Mouse (Mus musculus): Measurements from ENCODE around the gene Smo. TPM values are rescaled to one million over a fixed set of nuclear protein-coding genes. Genes with fewer than 3 reads are reported as not detected.
A peak's percentile ranks its signal among the peaks of the same experiment; 100 is the strongest.
"Not testable (repeated sequence)": the region's sequence is repeated elsewhere in the genome, so short reads cannot be mapped to it uniquely, and the experiment has no call there.

Smo gene
- total RNA-seq, 2 experiments from 2014 or later = 11.0 to 14.4 TPM

DNA sequence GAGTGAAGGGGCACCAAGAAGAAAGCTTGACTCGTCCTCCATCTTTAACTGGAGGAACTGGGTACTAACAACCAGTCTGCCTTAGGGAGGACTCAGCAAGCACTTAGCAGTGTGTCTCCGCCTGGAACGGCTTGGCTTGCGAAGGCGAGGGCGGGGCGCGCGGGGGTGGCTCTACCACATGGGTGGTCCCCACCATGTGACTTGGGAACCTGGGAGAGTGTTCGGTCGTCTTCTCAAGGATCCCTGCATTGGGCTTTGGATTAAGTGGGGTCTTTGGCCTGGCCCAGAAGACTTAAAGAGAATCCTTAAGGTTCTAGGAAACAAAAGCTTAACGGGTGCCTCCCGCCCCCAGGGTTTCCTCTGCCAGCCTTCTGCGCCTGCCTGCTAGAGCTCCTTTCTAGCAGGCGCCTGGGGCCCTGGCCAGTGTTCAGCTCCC is 16.4 kb upstream of the Smo start:
- intact Hi-C loops (cut with DNase I; ENCODE audit: low total_unique reads) = no loop called here
- DNase-seq = peak; percentile 65

DNA sequence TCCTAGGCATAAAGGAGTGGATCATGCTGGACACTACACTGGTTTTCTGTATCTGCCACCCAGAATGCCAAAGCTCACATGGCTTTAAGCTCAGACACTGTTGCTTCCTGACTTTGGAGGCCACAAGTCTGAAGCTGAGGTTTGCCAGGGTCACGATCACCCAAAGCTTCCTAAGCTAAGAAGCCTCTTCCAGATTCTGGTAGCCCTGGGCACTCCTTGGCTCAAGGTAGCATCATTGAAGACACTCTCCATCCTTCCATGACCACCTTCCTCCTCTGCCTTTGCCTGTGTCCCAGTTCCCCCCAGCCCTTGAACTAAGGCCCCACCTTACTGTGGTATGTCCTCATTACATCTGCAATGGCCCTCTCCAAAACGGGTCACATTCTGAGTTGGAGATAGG is 13.4 kb upstream of the Smo start:
- no peak for DNase-seq
- intact Hi-C loops (cut with DNase I; ENCODE audit: low total_unique reads) = no loop called here

DNA sequence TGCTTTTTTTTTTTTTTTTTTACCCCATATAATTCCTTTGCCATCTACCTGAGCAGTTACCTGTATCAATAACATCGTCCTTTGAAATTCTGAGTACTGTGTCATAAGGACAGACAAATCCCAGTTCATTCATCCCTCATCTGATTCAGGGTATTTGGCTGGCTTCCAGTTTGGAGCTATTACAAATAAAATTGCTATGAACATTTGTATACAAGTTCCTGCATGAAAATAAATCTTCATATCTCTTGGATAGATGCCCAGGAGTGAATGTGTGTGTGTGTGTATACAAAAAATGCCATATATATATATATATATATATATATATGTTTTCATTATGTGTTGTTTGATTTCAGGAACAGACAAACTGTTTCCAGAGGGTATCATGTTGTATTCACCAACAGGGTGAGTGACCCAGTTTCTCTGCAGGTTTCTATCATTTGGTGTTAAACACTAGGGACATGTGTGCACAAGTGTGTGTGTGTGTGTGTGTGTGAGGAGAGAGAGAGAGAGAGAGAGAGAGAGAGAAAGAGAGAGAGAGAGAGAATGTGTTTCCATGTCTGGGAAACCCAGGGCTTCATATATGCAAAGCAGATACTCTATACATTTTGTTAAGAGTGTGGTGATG is 8.6 kb upstream of the Smo start:
- intact Hi-C loops (cut with DNase I; ENCODE audit: low total_unique reads) = no loop called here
- DNase-seq = no peak

DNA sequence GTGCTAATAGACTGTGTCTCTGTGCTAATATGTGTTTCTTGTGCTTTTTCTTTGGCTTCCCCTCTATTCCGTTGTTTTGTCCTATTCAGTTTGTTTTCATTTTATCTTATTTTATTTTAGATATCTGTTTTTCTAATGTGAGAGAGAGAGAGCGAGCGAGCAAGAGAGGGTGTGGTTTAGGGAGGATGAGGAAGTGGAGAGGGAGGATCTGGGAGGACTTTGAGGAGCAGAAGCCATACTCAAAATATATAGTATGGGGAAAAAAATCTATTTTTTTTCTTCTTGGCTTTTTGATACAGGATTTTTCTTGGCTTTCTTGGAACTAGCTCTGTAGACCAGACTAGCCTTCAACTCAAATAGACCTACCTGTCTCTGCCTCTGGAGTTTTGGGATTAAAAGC is 7.3 kb upstream of the Smo start:
- DNase-seq = no peak

DNA sequence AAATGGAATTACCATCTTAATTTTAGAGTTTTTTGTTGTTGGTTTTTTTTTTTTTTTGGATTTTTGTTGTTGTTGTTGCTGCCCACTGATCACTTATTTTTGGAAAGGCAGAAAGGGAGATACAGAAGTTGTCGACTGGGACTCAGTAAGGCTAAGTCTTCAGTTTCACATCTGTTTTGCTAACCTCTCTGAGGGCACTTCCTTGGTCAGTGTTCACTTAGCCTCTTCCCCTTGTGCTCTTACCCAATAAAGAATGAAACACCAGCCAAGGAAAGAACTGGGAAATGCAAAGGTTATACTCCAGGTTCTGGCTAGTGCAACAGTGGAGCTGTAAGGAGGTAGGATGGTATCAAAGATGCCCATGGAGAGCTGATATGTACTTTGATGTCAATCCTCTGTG is 5.8 kb upstream of the Smo start:
- intact Hi-C loops (cut with DNase I; ENCODE audit: low total_unique reads) = no loop called here
- DNase-seq = no peak

More for the DNA sequence above, 7.3 kb upstream of the Smo start:
- intact Hi-C loops (cut with DNase I; ENCODE audit: low total_unique reads) = no loop called here

- peak; percentile 73 for DNase-seq
- intact Hi-C loops (cut with DNase I; ENCODE audit: low total_unique reads) = no loop called here
Measured at GRCm38 (mm10) chr6:29735689-29736451, 567 bp downstream of the Smo start.

DNA sequence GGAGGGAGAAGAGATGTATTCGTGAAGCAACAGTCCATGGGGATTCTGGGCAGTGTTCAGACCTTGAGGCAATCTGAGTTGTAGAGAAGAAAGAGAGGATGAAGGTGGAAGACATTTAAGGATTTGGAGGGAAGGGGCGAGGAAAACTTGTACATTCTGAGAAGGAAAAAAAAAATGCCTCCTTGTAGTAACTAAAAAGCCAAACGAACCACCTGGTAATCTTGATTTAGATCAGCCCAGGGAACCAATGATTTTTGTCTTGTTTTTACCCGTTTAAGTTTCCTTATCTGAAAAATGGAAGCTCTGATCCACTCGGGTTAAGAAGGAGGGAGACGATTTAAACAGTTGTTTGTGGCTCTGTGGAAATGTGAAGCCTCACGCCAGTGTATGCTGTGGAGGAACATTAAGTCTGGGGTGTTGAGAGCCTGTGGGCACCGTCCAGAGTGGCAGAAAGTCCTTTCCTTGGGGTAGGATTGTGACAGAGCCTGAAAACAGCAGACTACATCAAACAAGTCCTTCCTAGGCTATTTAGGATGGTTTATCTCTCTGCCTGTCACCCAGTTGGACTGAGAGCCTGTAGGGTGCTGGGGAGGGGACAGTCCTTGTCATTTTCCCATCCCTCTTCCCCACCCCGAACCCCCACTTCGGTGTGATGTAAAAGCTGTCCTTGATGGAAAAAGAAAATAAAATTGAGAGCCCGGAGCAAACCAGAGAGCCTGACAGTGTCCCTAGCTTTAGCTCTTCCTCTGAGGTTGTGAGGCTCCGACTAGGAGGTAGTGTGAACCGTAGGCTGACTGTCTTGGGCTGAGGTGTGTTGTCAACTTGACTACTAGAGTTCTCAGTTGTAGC is 1.5 kb downstream of the Smo start:
- intact Hi-C loops (cut with DNase I; ENCODE audit: low total_unique reads) = no loop called here
- DNase-seq = no peak

GRCm38 (mm10) chr6:29751466-29752152 is 16.3 kb downstream of the Smo start:
- no peak for DNase-seq
- intact Hi-C loops (cut with DNase I; ENCODE audit: low total_unique reads) = no loop called here

DNA sequence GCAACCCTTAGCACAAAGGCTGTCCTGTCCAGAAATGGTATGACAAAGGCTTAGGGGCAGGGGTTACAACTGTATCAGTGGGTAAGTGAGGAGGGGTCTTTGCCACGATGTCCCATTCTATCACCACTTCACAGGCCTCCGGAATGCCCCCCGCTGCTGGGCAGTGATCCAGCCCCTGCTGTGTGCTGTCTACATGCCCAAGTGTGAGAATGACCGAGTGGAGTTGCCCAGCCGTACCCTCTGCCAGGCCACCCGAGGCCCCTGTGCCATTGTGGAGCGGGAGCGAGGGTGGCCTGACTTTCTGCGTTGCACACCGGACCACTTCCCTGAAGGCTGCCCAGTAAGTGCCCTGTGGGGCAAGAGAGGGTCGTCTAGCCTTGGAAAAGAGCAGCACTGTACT is 18.0 kb downstream of the Smo start:
- no peak for DNase-seq

DNA sequence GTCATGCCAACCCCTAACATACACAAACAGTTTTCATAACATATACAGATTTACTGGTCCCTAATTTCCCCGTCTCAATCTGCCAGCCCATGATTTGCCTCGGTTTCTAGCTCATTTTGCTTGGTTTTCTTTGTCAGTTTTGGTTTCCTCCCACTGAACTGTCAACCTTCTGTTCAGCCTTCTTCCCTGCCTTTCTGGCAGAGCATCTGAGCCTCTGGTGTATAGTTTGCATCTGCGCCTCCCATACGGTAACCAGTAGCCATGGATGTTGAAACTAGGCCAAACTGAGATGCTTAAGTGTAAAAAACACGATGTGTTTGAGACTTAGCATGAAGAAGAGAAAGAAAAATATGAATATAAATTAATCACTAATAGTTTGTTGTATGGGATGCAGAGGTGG is 20.7 kb downstream of the Smo start:
- intact Hi-C loops (cut with DNase I; ENCODE audit: low total_unique reads) = no loop called here
- no peak for DNase-seq

More for the DNA sequence above, 18.0 kb downstream of the Smo start:
- intact Hi-C loops (cut with DNase I; ENCODE audit: low total_unique reads) = no loop called here

DNA sequence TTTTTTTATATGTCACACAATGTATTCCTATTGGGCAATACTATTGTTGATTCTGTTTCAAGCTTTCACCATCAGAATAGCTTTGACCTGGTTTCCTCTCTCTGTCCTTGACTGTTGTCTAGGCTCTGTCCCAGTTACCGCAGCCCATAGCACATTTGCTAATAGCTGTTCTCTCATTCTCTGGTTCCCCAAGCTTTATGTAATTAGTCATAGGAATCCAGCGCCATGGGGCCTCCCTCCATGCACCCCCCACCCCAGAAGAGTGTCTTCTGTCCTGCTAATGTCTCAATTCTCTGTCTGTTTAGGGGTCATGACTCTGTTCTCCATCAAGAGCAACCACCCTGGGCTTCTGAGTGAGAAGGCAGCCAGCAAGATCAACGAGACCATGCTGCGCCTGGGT is 21.2 kb downstream of the Smo start:
- DNase-seq = no peak
- intact Hi-C loops (cut with DNase I; ENCODE audit: low total_unique reads) = no loop called here

DNA sequence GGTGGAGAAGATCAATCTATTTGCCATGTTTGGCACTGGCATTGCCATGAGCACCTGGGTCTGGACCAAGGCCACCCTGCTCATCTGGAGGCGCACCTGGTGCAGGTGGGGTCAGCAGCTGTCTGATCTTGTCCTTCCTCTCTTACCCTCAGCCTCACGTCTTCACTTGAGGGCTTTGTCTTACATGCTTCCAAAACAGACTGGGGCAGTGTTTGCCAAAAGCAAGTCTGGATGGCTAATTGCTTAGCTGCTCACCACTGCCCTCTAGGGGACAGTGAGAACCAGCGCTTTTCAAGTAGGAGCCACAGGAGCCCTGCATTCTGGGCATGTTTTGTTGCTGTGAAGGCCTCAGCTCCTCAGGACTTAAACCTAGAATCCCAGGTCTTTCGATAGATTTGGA is 23.1 kb downstream of the Smo start:
- peak; percentile 68 for DNase-seq
- intact Hi-C loops (cut with DNase I; ENCODE audit: low total_unique reads) = loop anchor here (2.0 kb wide), 1 partner anchor 48 kb away; no protein-coding TSS in a partner anchor

DNA sequence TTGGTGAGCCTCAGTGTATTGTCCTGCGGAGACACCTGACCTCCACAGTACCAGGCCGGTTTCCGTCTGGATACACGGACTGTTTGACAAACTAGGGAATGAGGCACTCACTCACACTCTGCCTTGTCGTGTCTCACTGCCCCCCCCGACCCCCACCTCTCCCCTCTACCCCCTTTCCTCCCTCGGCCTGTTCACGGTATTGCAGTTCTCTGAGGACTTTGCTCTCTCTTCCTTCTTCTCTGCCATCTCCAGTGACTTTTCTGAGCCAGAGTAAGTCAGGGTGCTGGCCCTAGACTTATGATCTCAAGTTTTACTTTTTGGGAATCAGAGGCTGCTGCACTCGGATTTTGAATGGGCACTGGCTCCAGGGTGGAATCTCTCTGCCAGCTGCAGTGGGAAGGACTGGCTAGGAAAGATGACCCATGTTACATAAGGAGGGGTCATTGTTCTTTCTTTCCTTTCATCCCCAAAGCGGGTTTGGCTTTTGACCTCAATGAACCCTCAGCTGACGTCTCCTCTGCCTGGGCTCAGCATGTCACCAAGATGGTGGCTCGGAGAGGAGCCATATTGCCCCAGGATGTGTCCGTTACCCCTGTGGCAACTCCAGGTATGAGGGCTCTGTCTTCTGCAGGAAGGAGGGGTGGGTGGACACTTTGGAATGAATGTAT is 23.8 kb downstream of the Smo start:
- no peak for DNase-seq
- intact Hi-C loops (cut with DNase I; ENCODE audit: low total_unique reads) = loop anchor here (2.0 kb wide), 1 partner anchor 48 kb away; no protein-coding TSS in a partner anchor

DNA sequence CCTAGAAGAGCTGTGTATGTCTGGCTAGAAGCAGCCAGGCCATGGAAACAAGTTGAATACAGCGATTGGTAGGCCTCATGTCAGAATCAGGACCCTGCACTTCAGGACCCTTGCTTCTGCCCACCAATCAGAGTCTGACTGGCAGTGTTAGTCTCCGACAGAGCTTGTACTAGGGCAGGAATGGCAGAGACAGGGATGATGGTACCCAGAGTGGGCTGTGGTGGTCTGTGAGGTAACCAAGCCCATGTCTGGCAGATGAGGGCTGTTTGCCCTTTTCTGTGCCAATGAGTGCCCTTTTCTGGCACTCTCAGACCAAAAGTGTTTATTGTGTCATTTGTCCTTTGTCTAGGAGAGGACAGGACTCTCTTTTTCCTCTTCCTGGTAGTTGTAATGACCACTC is 25.1 kb downstream of the Smo start:
- intact Hi-C loops (cut with DNase I; ENCODE audit: low total_unique reads) = loop anchor here (5.0 kb wide), 1 partner anchor 57 kb away; no protein-coding TSS in a partner anchor
- DNase-seq = not testable (repeated sequence)

DNA sequence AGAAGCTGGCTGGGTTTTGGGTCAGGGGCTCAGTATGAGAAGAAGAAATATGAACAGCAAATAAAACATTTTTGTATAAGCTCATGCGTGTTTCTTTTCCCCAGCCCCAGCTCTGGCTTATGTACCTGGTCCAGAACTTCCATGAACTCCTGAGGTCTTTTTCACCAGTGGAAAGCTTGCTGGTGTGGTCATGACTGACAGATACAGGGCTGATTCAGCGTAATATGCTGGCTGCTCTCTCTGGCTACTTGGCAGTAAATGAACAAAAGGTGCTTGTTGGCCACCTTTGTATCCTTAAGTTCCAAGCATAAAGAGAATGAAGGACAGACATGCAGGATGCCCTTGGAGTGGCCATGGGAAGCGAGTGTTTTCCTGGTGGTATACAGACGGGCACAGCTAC is 26.0 kb downstream of the Smo start:
- no peak for DNase-seq
- intact Hi-C loops (cut with DNase I; ENCODE audit: low total_unique reads) = loop anchor here (5.0 kb wide), 1 partner anchor 56 kb away; no protein-coding TSS in a partner anchor

DNA sequence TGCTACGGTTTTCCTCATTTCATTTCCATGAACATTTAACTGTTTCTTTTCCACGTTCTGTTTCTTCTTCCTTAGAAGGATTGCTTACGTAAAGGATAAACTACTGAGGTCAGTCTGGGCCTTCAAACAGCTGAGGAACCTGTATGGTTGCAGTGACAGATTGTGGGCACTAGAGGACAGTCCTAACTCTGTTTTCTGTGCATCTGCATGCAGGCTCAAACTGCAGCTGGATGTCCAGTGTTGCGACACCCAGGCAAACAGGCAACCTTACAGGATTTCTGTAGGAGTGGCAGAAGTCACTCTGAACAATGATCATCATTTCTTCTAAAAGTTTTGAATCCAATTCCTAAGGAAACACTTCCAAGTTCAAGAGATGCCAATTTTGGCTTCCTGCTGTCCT is 27.2 kb downstream of the Smo start:
- intact Hi-C loops (cut with DNase I; ENCODE audit: low total_unique reads) = loop anchor here (5.0 kb wide), 1 partner anchor 55 kb away; no protein-coding TSS in a partner anchor
- no peak for DNase-seq

- no peak for DNase-seq
- intact Hi-C loops (cut with DNase I; ENCODE audit: low total_unique reads) = no loop called here
Measured at GRCm38 (mm10) chr6:29766874-29767273, 31.6 kb downstream of the Smo start.

DNA sequence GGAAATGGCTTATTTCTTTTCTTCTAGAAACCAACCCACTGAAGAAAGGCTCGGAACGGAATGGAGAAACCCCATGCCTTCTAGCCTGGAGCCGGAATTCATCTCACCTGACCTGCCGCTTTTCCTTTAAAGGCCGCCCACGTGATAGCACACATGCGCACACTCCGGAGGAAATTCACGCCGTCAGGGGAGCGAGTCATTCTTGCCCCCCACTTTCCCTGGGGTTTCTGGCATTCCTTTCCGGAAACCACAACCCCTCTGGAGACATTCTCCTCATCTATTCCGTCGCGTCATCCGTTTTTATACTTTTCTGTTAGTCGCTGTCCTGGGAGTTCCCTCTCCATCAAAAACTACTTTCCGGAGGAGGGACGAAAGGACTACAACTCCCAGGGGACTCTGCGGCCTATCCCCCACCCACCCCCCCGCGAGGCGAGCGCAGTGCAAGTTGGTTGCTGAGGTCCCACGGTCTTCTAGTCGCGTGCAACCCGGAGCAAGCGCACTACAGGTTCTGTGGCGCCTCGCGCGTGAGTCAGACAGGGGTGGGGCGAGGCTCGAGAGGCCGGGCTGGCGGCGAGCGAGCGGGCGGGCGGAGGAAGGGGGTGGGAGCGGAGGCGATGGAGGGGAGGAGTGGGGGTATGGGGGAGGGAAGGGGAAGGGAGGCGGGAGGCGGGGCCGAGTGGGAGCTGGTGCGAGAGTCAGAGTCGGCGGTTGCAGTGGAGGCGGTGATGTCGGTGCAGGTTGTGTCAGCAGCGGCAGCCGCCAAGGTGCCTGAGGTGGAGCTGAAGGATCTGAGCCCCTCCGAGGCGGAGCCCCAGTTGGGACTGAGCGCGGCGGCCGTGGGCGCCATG is 32.7 kb downstream of the Smo start, which contains the start of gene Ahcyl2:
Ahcyl2 (plus strand) TSS at position 199 of the 848 bp plus-strand sequence.
- peak; percentile 97 for DNase-seq
- intact Hi-C loops (cut with DNase I; ENCODE audit: low total_unique reads) = no loop called here

All from gastrocnemius, postnatal 14 days (tissue).